Mouse (Mus musculus) kidney, embryonic 15.5 days (tissue): ENCODE results near the gene Blzf1. TPM values are rescaled to one million over a fixed set of nuclear protein-coding genes. Genes with fewer than 3 reads are reported as not detected.

Experiments used
- ATAC-seq: fragments of 200-750 bp; cut with Nextera tagmentation; replicated peaks from 2 replicates; pipeline ENCODE4 v1.8.0; 2017; ENCODE audit warnings: moderate TSS enrichment; ENCODE audit not compliant: low FRiP score
- H3K27ac ChIP-seq: fragments of 300-500 bp; sonication (generic); 2 replicates; pipeline ENCODE4 v1.5.1; 2015; ENCODE audit warnings: mild to moderate bottlenecking, inconsistent platforms
- H3K27me3 ChIP-seq: fragments of 300-500 bp; sonication (generic); 2 replicates; pipeline ENCODE4 v1.6.1; 2015; ENCODE audit warnings: inconsistent platforms
- H3K36me3 ChIP-seq: fragments of 300-500 bp; sonication (generic); 2 replicates; pipeline ENCODE4 v1.6.1; 2015; ENCODE audit warnings: inconsistent platforms
- H3K4me1 ChIP-seq: fragments of 300-500 bp; sonication (generic); 2 replicates; pipeline ENCODE4 v1.6.1; 2015; ENCODE audit warnings: inconsistent platforms
- H3K4me2 ChIP-seq: fragments of 300-500 bp; sonication (generic); 2 replicates; pipeline ENCODE4 v1.6.1; 2015; ENCODE audit warnings: moderate library complexity, mild to moderate bottlenecking, inconsistent platforms
- H3K4me3 ChIP-seq: fragments of 300-500 bp; sonication (generic); replicated peaks from 2 replicates; pipeline ENCODE4 v1.5.1; 2015; ENCODE audit warnings: mild to moderate bottlenecking, inconsistent platforms
- H3K9ac ChIP-seq: fragments of 300-500 bp; sonication (generic); 2 replicates; pipeline ENCODE4 v1.6.1; 2015; ENCODE audit warnings: mild to moderate bottlenecking, inconsistent platforms
- H3K9me3 ChIP-seq: fragments of 300-500 bp; sonication (generic); replicated peaks from 2 replicates; pipeline ENCODE4 v1.6.1; 2016; ENCODE audit warnings: inconsistent platforms
- WGBS: fragments of 180-500 bp; shearing (Covaris S2); methylation state at CpG from one replicate; pipeline ENCODE4 v1.1.7; 2015; ENCODE audit warnings: mixed read lengths; 5-methylcytosine and 5-hydroxymethylcytosine counted together
- polyA plus RNA-seq: library from polyadenylated mRNA; unstranded; fragments of >200 nt; fragmentation: Nextera tagmentation; extraction: Ambion mirVana; gene quantifications from 2 replicates; pipeline ENCODE4 v1.2.1, GENCODE M21; 2015

The Blzf1 gene
- polyA plus RNA-seq, result 30.9 and 32.7 TPM in 2 replicates

- peak; percentile 100 for ATAC-seq
- Histone ChIP-seq H3K9ac (peak within 1 kb of the TSS; percentile 82), H3K36me3 (peaks cover 26% of the 10 kb centered on the region), H3K27ac (peak within 1 kb of the TSS; percentile 80), H3K4me1 (peaks cover 21% of the 10 kb centered on the region), H3K9me3 (no peaks in the 10 kb centered on the region), H3K4me2 (peak within 1 kb of the TSS; percentile 75), H3K27me3 (no peaks in the 10 kb centered on the region), H3K4me3 (peak within 1 kb of the TSS; percentile 92)
- WGBS, result under 1% methylated on average over 35 of the region's 35 CpGs
Observed at GRCm38 (mm10) chr1:164307124-164307751, at the start of gene Blzf1. Gene Blzf1 (minus strand): TSS chr1:164307489.

DNA sequence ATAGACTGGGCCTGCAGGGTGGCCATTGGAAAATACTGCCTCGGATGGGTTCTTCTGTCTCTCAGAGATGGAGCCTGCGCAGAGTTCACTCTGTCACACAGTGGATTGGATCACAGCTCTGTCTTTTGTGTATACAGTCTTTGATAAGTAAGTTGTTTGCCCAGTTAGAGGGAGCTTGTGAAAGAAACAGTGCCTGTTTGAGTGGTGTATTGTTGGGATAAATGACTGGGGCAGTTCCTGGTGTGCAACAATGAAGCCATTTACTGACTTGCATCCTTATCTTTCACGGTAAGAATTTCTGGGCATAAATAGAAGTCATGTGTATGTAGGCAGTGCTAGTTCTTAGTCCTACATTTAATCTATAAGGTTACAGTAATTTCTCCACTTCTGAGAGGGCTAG is 46.2 kb upstream of the Blzf1 start:
- no peak overlapping the region for H3K27ac ChIP-seq

DNA sequence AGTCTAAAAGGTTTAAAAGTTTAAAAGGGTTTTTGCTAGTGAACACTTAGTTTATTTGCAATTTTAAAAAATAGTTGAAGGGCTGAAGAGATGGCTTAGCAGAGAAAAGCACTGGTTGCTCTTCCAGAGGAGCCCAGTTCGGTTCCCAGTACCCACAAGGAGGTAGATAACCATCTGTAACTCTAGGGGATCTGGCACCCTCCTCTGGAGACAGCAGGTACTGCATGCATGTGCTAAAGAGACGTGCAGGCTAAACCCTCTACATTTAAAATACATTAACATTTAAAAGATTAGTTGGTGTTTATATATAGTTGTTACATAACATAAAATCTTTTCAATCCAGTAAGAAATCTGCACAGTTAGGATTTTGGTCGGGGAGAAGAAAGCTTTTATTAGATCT is 34.9 kb upstream of the Blzf1 start:
- no peak overlapping the region for H3K4me3 ChIP-seq
- no peaks in the 10 kb centered on the region for H3K27me3 ChIP-seq
- no peaks in the 10 kb centered on the region for H3K4me1 ChIP-seq
- H3K9ac ChIP-seq, result no peak overlapping the region
- H3K27ac ChIP-seq, result no peak overlapping the region
- no peak for ATAC-seq
- H3K36me3 ChIP-seq, result peaks cover 47% of the 10 kb centered on the region
- H3K9me3 ChIP-seq, result no peaks in the 10 kb centered on the region; the same call in 1 of the 2 replicates
- 87% methylated on average over 3 of the region's 3 CpGs for WGBS
- no peak overlapping the region for H3K4me2 ChIP-seq

More for the DNA sequence above, 46.2 kb upstream of the Blzf1 start:
- Histone ChIP-seq H3K9ac (no peak overlapping the region), H3K4me3 (no peak overlapping the region), H3K4me2 (no peak overlapping the region), H3K4me1 (no peaks in the 10 kb centered on the region), H3K36me3 (peaks cover 7% of the 10 kb centered on the region), H3K27me3 (no peaks in the 10 kb centered on the region), H3K9me3 (no peaks in the 10 kb centered on the region)
- ATAC-seq, result no peak
- WGBS, result 86% methylated on average over 3 of the region's 3 CpGs

GRCm38 (mm10) chr1:164335846-164336245 is 28.6 kb upstream of the Blzf1 start:
- H3K9ac ChIP-seq, result no peak overlapping the region

GRCm38 (mm10) chr1:164335435-164335834 is 28.1 kb upstream of the Blzf1 start:
- Histone ChIP-seq H3K27ac (no peak overlapping the region), H3K9ac (no peak overlapping the region), H3K27me3 (no peaks in the 10 kb centered on the region), H3K9me3 (no peaks in the 10 kb centered on the region), H3K4me2 (no peak overlapping the region), H3K4me1 (no peaks in the 10 kb centered on the region), H3K36me3 (peaks cover 39% of the 10 kb centered on the region), H3K4me3 (no peak overlapping the region)
- ATAC-seq, result no peak
- WGBS, result 92% methylated on average over 3 of the region's 3 CpGs

More at GRCm38 (mm10) chr1:164335846-164336245, 28.6 kb upstream of the Blzf1 start:
- WGBS, result 74% methylated on average over 4 of the region's 4 CpGs
- Histone ChIP-seq H3K4me1 (no peaks in the 10 kb centered on the region), H3K27ac (no peak overlapping the region), H3K27me3 (no peaks in the 10 kb centered on the region), H3K4me2 (no peak overlapping the region), H3K36me3 (peaks cover 37% of the 10 kb centered on the region), H3K4me3 (no peak overlapping the region), H3K9me3 (no peaks in the 10 kb centered on the region)
- ATAC-seq, result no peak

GRCm38 (mm10) chr1:164332559-164332958 is 25.3 kb upstream of the Blzf1 start:
- no peak for ATAC-seq
- WGBS, result 91% methylated on average over 11 of the region's 11 CpGs

GRCm38 (mm10) chr1:164327764-164328163 is 20.5 kb upstream of the Blzf1 start:
- Histone ChIP-seq H3K9ac (no peak overlapping the region), H3K4me2 (no peak overlapping the region), H3K27me3 (no peaks in the 10 kb centered on the region), H3K4me3 (no peak overlapping the region), H3K36me3 (peaks cover 11% of the 10 kb centered on the region), H3K9me3 (no peaks in the 10 kb centered on the region), H3K27ac (no peak overlapping the region), H3K4me1 (peaks cover 4% of the 10 kb centered on the region; the same call in 1 of the 2 replicates)
- no peak for ATAC-seq
- 80% methylated on average over 7 of the region's 7 CpGs for WGBS

More at GRCm38 (mm10) chr1:164332559-164332958, 25.3 kb upstream of the Blzf1 start:
- no peak overlapping the region for H3K4me3 ChIP-seq
- no peaks in the 10 kb centered on the region for H3K4me1 ChIP-seq
- H3K27ac ChIP-seq, result no peak overlapping the region
- no peaks in the 10 kb centered on the region for H3K27me3 ChIP-seq
- H3K36me3 ChIP-seq, result peaks cover 35% of the 10 kb centered on the region
- no peak overlapping the region for H3K9ac ChIP-seq
- H3K9me3 ChIP-seq, result no peaks in the 10 kb centered on the region
- no peak overlapping the region for H3K4me2 ChIP-seq

DNA sequence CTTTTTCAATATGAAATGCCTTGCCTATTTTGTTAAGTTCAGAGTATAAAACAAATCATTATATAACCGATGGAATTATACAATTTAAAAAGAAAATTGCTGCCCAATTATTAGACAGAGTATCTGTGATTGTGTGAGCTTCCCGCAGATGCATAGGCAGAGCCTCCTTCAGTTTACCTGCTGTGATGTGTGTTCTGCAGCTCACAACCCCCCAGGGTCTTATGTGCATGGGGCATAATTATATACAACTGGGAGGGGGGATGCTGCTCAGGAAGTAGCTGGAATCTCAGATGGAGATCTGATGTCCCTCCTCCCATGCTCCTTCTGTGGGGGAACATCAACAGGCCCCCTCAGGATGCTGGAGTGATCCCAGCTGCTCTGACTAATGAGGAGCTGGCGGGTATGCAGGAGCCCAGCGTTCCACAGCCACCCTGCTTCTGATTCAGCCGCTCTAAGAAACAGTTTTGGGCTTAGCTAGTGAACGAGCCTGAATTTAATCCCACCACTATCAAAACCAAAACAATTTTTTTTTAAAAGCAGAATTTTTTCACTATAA is 19.4 kb upstream of the Blzf1 start:
- H3K27me3 ChIP-seq, result no peaks in the 10 kb centered on the region
- H3K27ac ChIP-seq, result no peak overlapping the region
- 51% methylated on average over 6 of the region's 6 CpGs for WGBS
- peaks cover 9% of the 10 kb centered on the region for H3K36me3 ChIP-seq
- no peak overlapping the region for H3K4me2 ChIP-seq
- H3K9me3 ChIP-seq, result no peaks in the 10 kb centered on the region
- peak; percentile 58; the same call in 1 of the 2 replicates for ATAC-seq
- H3K4me3 ChIP-seq, result no peak overlapping the region
- H3K9ac ChIP-seq, result no peak overlapping the region
- H3K4me1 ChIP-seq, result peaks cover 4% of the 10 kb centered on the region; the same call in 1 of the 2 replicates

DNA sequence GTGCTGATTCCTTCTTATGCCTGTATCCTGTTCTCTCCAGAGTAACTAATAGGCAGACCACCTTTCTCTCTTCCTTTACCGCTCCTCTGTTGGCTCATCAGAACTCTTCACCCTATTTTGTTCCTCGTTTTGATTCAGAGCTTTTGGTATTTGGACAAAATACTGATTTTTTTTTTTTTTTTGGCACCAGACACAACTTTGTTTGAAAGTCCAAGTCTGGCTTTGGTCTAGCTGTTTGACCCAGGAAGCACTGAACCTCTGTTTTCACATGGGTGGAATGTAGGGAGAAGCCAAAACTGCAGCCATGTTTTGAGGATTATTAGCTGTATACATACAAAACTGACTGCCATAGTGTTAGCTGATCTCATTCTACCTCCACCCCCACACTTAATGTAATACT is 17.6 kb upstream of the Blzf1 start:
- peaks cover 7% of the 10 kb centered on the region; the same call in 1 of the 2 replicates for H3K4me1 ChIP-seq
- H3K9ac ChIP-seq, result no peak overlapping the region
- WGBS, result 85% methylated on average over 2 of the region's 2 CpGs
- 0 out of 2 replicates have a peak, but pooled peaks cover 3% of the 10 kb centered on the region for H3K36me3 ChIP-seq
- H3K27me3 ChIP-seq, result no peaks in the 10 kb centered on the region
- no peaks in the 10 kb centered on the region for H3K9me3 ChIP-seq
- no peak overlapping the region for H3K4me3 ChIP-seq
- no peak overlapping the region for H3K4me2 ChIP-seq
- H3K27ac ChIP-seq, result no peak overlapping the region
- no peak for ATAC-seq

DNA sequence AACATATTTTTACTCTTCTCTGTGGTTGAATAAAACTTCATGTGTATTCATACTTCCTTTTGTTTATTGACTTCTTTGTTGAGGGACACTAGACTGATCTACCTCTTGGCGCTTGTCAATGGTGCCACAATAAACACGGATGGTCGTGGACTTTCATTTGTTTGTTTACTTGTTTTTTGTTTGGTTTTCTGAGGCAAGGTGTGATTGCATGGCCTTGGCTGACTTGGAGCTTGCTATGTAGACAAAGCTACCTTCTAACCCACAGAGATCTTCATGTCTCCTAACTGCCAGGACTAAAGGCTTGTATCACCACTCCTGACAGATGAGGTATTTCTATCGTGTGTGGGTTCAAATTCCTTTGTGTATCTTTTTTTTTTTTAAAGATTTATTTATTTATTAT is 16.9 kb upstream of the Blzf1 start:
- H3K4me3 ChIP-seq, result no peak overlapping the region
- no peak overlapping the region for H3K9ac ChIP-seq
- no peak for ATAC-seq
- 94% methylated on average over 4 of the region's 4 CpGs for WGBS
- H3K4me2 ChIP-seq, result no peak overlapping the region
- H3K4me1 ChIP-seq, result peaks cover 7% of the 10 kb centered on the region; the same call in 1 of the 2 replicates
- no peaks in the 10 kb centered on the region for H3K9me3 ChIP-seq
- H3K27me3 ChIP-seq, result no peaks in the 10 kb centered on the region
- 0 out of 2 replicates have a peak, but pooled peaks cover under 1% of the 10 kb centered on the region for H3K36me3 ChIP-seq
- H3K27ac ChIP-seq, result no peak overlapping the region

DNA sequence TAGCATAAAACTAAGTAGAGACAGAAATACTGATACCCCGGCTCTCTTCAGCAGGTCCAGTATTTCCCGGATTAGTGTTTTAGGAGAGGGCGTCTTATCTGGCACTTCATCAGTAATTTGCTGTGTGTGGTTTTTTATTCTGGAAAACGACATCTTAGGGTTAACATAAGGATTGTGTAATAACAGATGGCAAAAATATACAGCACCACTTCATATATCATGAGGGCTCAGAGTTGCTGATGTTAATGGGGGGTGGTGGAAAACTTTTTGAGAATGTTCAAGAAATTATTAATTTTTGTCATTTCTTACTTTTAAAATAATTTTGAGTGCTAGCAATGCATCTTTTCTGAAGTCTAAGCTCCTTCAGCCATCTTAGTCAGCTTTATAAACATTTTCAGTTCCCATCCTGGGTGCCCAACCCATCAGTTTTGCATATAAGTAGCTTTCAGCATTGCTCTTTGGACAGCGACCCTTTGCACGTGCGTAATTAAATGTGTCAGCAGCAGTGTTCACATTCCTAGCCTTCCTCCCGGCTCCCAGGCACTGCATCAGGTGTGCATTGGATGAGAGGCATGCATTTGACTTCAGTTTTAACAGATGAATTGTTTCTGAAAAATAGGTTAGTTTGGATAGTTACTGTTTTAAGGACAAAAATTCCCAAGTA is 15.8 kb upstream of the Blzf1 start:
- H3K27ac ChIP-seq, result no peak overlapping the region
- peaks cover 7% of the 10 kb centered on the region; the same call in 1 of the 2 replicates for H3K4me1 ChIP-seq
- no peak overlapping the region for H3K9ac ChIP-seq
- 0 out of 2 replicates have a peak, but pooled peaks cover 3% of the 10 kb centered on the region for H3K36me3 ChIP-seq
- no peak overlapping the region for H3K4me2 ChIP-seq
- 73% methylated on average over 8 of the region's 8 CpGs for WGBS
- H3K4me3 ChIP-seq, result no peak overlapping the region
- no peak for ATAC-seq
- no peaks in the 10 kb centered on the region for H3K9me3 ChIP-seq
- no peaks in the 10 kb centered on the region for H3K27me3 ChIP-seq

GRCm38 (mm10) chr1:164321408-164321807 is 14.1 kb upstream of the Blzf1 start:
- no peaks in the 10 kb centered on the region for H3K27me3 ChIP-seq
- 67% methylated on average over 10 of the region's 10 CpGs for WGBS
- H3K36me3 ChIP-seq, result peaks cover 9% of the 10 kb centered on the region; the same call in 1 of the 2 replicates
- no peaks in the 10 kb centered on the region for H3K9me3 ChIP-seq
- H3K9ac ChIP-seq, result no peak overlapping the region
- ATAC-seq, result peak; percentile 83
- H3K27ac ChIP-seq, result peak overlapping the region; percentile 75
- peaks cover 3% of the 10 kb centered on the region; the same call in 1 of the 2 replicates for H3K4me1 ChIP-seq
- no peak overlapping the region for H3K4me2 ChIP-seq
- H3K4me3 ChIP-seq, result no peak overlapping the region
